14 mouse cellular contexts compared by ENCODE assay signal in the genomic region with DNA sequence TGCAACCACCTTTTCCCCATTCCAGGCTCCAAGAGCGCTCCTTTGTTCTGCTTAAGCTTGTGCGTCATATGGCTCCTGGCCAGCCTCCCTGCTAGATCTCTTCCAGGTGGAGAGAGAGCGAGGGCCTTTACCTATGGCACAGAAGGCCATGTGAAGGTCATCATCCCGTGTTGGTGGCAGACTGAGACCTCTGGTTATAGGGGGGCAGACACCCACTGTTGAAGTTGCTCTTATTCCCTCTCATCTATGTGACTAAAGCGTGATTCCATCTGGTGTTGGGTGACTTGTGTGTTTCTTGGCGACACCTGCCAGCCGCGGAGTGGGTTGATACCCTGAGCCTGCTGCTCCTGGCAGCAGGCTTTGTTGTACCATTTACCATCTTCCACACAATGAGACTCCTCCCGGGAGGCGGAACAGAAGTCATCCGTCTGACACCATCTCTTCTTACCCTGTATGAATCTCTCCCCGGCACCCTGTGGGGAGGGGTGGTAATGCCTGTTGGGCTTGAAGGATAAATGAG. TPM values are rescaled to one million over a fixed set of nuclear protein-coding genes. Genes with fewer than 3 reads are reported as not detected.
DNase-seq lines count a peak whose midpoint lies in the region; ATAC-seq lines count a peak whose summit lies in the region.
"Had no signal": no experiment of that assay in that cellular context is flagged by ENCODE, and none has a peak within 500 bp of the region (broad histone marks: within the 10 kb centered on the region; RNA-seq: fewer than 3 reads in every experiment).

No protein-coding gene starts in this region.

- no peak overlapping the region; the same call in 1 of the 2 replicates for H3K4me2 ChIP-seq in hindbrain, embryonic 16.5 days (ENCODE audit: low read length)
- H3K4me2 ChIP-seq in hindbrain, embryonic 12.5 days (replicated peaks): no peak overlapping the region
- H3K4me2 ChIP-seq: limb, embryonic 15.5 days had no signal

- H3K9ac ChIP-seq in hindbrain, embryonic 16.5 days (ENCODE audit: low read depth, low read length): no peak overlapping the region
- no peak overlapping the region for H3K9ac ChIP-seq in hindbrain, embryonic 12.5 days
- H3K9ac ChIP-seq: limb, embryonic 15.5 days had no signal

- no peaks in the 10 kb centered on the region for H3K9me3 ChIP-seq in hindbrain, embryonic 16.5 days (ENCODE audit: control insufficient read depth, low read length)
- H3K9me3 ChIP-seq in hindbrain, embryonic 12.5 days (replicated peaks): no peaks in the 10 kb centered on the region
- H3K9me3 ChIP-seq: limb, embryonic 15.5 days had no signal

- H3K27ac ChIP-seq in hindbrain, embryonic 16.5 days (ENCODE audit: low read depth, low read length): no peak overlapping the region
- H3K27ac ChIP-seq in hindbrain, embryonic 12.5 days: no peak overlapping the region
- H3K27ac ChIP-seq: limb, embryonic 15.5 days had no signal

- no peaks in the 10 kb centered on the region for H3K36me3 ChIP-seq in hindbrain, embryonic 16.5 days (ENCODE audit: control insufficient read depth, insufficient read depth, low read length)
- H3K36me3 ChIP-seq in hindbrain, embryonic 12.5 days: no peaks in the 10 kb centered on the region
- H3K36me3 ChIP-seq: limb, embryonic 15.5 days had no signal

- DNase-seq in cerebellum, postnatal 36 days: peak; percentile 29 to 39
- peak; percentile 20 to 25 for DNase-seq in layer of hippocampus, postnatal 25 days (ENCODE audit: extremely low spot score in 1 of 2, low spot score in 1 of 2)
- peak; percentile 50 for DNase-seq in right cerebral cortex, postnatal 14 days
- DNase-seq in thymus, postnatal 4 days: no peak
- DNase-seq in heart, postnatal 36 days: no peak
- DNase-seq in heart, postnatal 25 days (ENCODE audit: low spot score): no peak
- DNase-seq: gastrocnemius, postnatal 10 days; lung, postnatal 10 days had no signal

- peaks cover 9% of the 10 kb centered on the region; the same call in 1 of the 2 replicates for H3K4me1 ChIP-seq in hindbrain, embryonic 16.5 days (ENCODE audit: control insufficient read depth, insufficient read depth, low read depth, low read length)
- 0 out of 2 replicates have a peak, but pooled peaks cover 16% of the 10 kb centered on the region for H3K4me1 ChIP-seq in hindbrain, embryonic 12.5 days

- no peak overlapping the region for H3K4me3 ChIP-seq in hindbrain, embryonic 16.5 days (ENCODE audit: low read length)
- no peak overlapping the region for H3K4me3 ChIP-seq in hindbrain, embryonic 12.5 days
- H3K4me3 ChIP-seq: limb, embryonic 15.5 days had no signal

- H3K27me3 ChIP-seq in hindbrain, embryonic 16.5 days (replicated peaks; ENCODE audit: control insufficient read depth, insufficient read depth, low read length): no peaks in the 10 kb centered on the region
- H3K27me3 ChIP-seq in hindbrain, embryonic 12.5 days: 0 out of 2 replicates have a peak, but pooled peaks cover 3% of the 10 kb centered on the region
- H3K27me3 ChIP-seq: limb, embryonic 15.5 days had no signal

- intact Hi-C loops in heart, postnatal 36 days (cut with DNase I): loop anchor here (5.0 kb wide), 1 partner anchor 113 kb away; the partner anchor contains the start of gene Insyn1
- intact Hi-C loops in heart, postnatal 25 days (cut with DNase I): no loop called here

- peak; percentile 52 for ATAC-seq in hindbrain, embryonic 16.5 days
- no peak for ATAC-seq in hindbrain, embryonic 12.5 days (ENCODE audit: low FRiP score)
- ATAC-seq: inflammation-experienced regulatory T-cells, adult 6 months had no signal

- 43% methylated on average over 12 of the region's 12 CpGs for WGBS in hindbrain, embryonic 16.5 days
- WGBS in hindbrain, embryonic 12.5 days: 60% methylated on average over 12 of the region's 12 CpGs

RNA-seq across cellular contexts. Expression of gene Tbc1d21, which starts 3.7 kb away (rescaled TPM):
- not detected in 2 replicates for polyA plus RNA-seq in hindbrain, embryonic 16.5 days (2015; fragmentation: Nextera tagmentation; extraction: Ambion mirVana)
- polyA plus RNA-seq in hindbrain, embryonic 12.5 days (2016; fragmentation: Nextera tagmentation; extraction: Ambion mirVana): not detected in 2 replicates
- not detected for total RNA-seq in layer of hippocampus, postnatal 25 days (2021)
- not detected for total RNA-seq in heart, postnatal 36 days (2021)
- total RNA-seq in heart, postnatal 25 days (2021): not detected
- total RNA-seq: CH12.LX; gastrocnemius, postnatal 10 days had no signal
- polyA plus RNA-seq: inflammation-experienced regulatory T-cells, adult 6 months; limb, embryonic 15.5 days; small intestine, adult 2 months had no signal

Comparison
In these comparisons a context has a peak if more than half of its experiments do, and no peak if none do; other contexts are left out.
1. DNase-seq: peak in cerebellum, postnatal 36 days (2 of 2), layer of hippocampus, postnatal 25 days (2 of 2) and right cerebral cortex, postnatal 14 days (single experiment); none in thymus, postnatal 4 days (single experiment), heart, postnatal 36 days (0 of 2) and heart, postnatal 25 days (single experiment).